Mouse (Mus musculus): Measurements from ENCODE around the gene Faiml. TPM values are rescaled to one million over a fixed set of nuclear protein-coding genes. Genes with fewer than 3 reads are reported as not detected.

Gene Faiml
- total RNA-seq, 2 experiments from 2014 or later, result not detected

- no peak for DNase-seq (ENCODE audit: low spot score in 2 of 2)
Observed at GRCm38 (mm10) chr9:99180272-99180671, 56.8 kb downstream of the Faiml start.

Other genes starting within 250 kb of the Faiml start
- gene Gm1123, start 201.5 kb downstream of the Faiml start, total RNA-seq (2021), result under 1 TPM in 1 of 2 experiments, not detected in 1; 0.22 TPM
- 10 to 100 TPM; 22.5 to 23.2 TPM for gene Pik3cb, start 96.6 kb downstream of the Faiml start, total RNA-seq (2021)
- 10 to 100 TPM; 21.7 to 25.6 TPM for gene Cep70, start 6.1 kb upstream of the Faiml start, total RNA-seq (2021)
- gene Esyt3, start 121.3 kb upstream of the Faiml start, total RNA-seq (2021), result 1 to 10 TPM; 1.8 TPM
- gene Mras, start 200.1 kb upstream of the Faiml start, total RNA-seq (2021), result 10 to 100 TPM; 77.8 to 96.3 TPM
- under 1 TPM; 0.65 to 0.89 TPM for gene Nme9, start 214.2 kb upstream of the Faiml start, total RNA-seq (2021)

Data from layer of hippocampus, postnatal 10 days (tissue).